Mouse (Mus musculus) gonadal fat pad, adult 2 months (tissue): Measurements from ENCODE around the gene Tsc2. TPM values are rescaled to one million over a fixed set of nuclear protein-coding genes. Genes with fewer than 3 reads are reported as not detected.

Experiments
- DNase-seq: peaks from one replicate; pipeline ENCODE4 v3.0.0-alpha.2; 2012; ENCODE audit warnings: low read depth
- polyA plus RNA-seq: library from polyadenylated mRNA; depleted of rRNA; stranded (reverse); fragments of >200 nt; gene quantifications from 2 replicates; pipeline ENCODE4 v1.2.3, GENCODE M21; 2012

Tsc2 gene
- polyA plus RNA-seq, 1 experiment, result 141 TPM

- no peak for DNase-seq
Measured at GRCm38 (mm10) chr17:24610711-24611110, 21.7 kb downstream of the Tsc2 start.

- no peak for DNase-seq
Measured at GRCm38 (mm10) chr17:24608874-24609273, 23.6 kb downstream of the Tsc2 start.

GRCm38 (mm10) chr17:24608370-24608769 lies 24.1 kb downstream of the Tsc2 start:
- no peak for DNase-seq

- DNase-seq, result no peak
Measured at GRCm38 (mm10) chr17:24604557-24604956, 27.9 kb downstream of the Tsc2 start.

- DNase-seq, result no peak
Measured at GRCm38 (mm10) chr17:24603961-24604360, 28.5 kb downstream of the Tsc2 start.

- no peak for DNase-seq
Measured at GRCm38 (mm10) chr17:24600502-24600901, 31.9 kb downstream of the Tsc2 start.

GRCm38 (mm10) chr17:24597989-24598388 lies 34.4 kb downstream of the Tsc2 start:
- DNase-seq, result no peak

- no peak for DNase-seq
Measured at GRCm38 (mm10) chr17:24596471-24597183, 35.8 kb downstream of the Tsc2 start.

GRCm38 (mm10) chr17:24596073-24596466 lies 36.4 kb downstream of the Tsc2 start:
- no peak for DNase-seq

- no peak for DNase-seq
Measured at GRCm38 (mm10) chr17:24595126-24596072, 37.0 kb downstream of the Tsc2 start.

- DNase-seq, result no peak
Measured at GRCm38 (mm10) chr17:24593992-24594890, 38.2 kb downstream of the Tsc2 start.

GRCm38 (mm10) chr17:24593248-24593647 lies 39.2 kb downstream of the Tsc2 start:
- DNase-seq, result no peak

GRCm38 (mm10) chr17:24591695-24592094 lies 40.7 kb downstream of the Tsc2 start:
- DNase-seq, result no peak

- no peak for DNase-seq
Measured at GRCm38 (mm10) chr17:24590943-24591342, 41.5 kb downstream of the Tsc2 start.

GRCm38 (mm10) chr17:24586532-24586931 lies 45.9 kb downstream of the Tsc2 start:
- no peak for DNase-seq

GRCm38 (mm10) chr17:24584520-24584919 lies 47.9 kb downstream of the Tsc2 start:
- no peak for DNase-seq

- no peak for DNase-seq
Measured at GRCm38 (mm10) chr17:24583599-24584460, 48.6 kb downstream of the Tsc2 start.

GRCm38 (mm10) chr17:24580287-24580686 lies 52.1 kb downstream of the Tsc2 start:
- no peak for DNase-seq

GRCm38 (mm10) chr17:24579532-24579931 lies 52.9 kb downstream of the Tsc2 start:
- no peak for DNase-seq

GRCm38 (mm10) chr17:24573811-24574210 lies 58.6 kb downstream of the Tsc2 start:
- DNase-seq, result no peak
